Mouse (Mus musculus) heart, adult 2 months (tissue): ENCODE data around the gene Scamp3.

Experiments used
- CTCF ChIP-seq: fragments of 200-600 bp; IDR thresholded peaks from 2 replicates; pipeline ENCODE4 v1.8.1; 2022; ENCODE audit warnings: antibody characterized with exemption, mild to moderate bottlenecking, moderate library complexity
- POLR2A ChIP-seq: fragments of 200-500 bp; IDR thresholded peaks from 2 replicates; pipeline ENCODE4 v1.6.1; 2011; ENCODE audit warnings: mild to moderate bottlenecking, low read depth, low read length, control low read depth; ENCODE audit not compliant: insufficient read depth

DNA sequence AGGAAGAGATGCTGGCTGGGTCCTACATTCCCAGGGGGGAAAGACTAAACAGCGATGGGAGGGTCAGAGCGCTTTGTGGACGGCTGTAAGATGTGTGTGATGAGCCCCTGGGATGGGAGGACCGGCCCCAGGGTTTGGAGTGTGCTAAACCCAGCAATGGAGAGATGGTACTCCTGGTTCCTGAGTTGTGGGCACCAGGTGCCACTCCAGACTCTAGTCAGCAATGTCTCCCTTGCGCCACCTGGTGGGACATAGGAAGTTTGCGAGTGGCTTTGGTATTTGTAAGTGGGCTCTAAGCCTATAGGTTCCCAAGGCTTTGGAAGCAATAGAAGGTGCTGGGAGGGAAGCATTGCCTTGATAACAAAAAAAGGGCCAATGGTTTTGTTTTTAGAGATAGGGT lies 38.6 kb downstream of the Scamp3 start:
- TF ChIP-seq POLR2A (no peak), CTCF (no peak; the same call in 1 of the 2 replicates)
